Comparison of ENCODE assay signal across 10 mouse cellular contexts in genomic region chr11:104310226-104310887, GRCm38 (mm10).
DNase-seq lines count a peak whose midpoint lies in the region; ATAC-seq and TF ChIP-seq lines count a peak whose summit lies in the region.
"Had no signal": no experiment of that assay in that cellular context is flagged by ENCODE, and none has a peak within 500 bp of the region (broad histone marks: within the 10 kb centered on the region; RNA-seq: fewer than 3 reads in every experiment).

No protein-coding gene starts in this region.

- H3K4me2 ChIP-seq in forebrain, embryonic 12.5 days, result peak overlapping the region; percentile 4; the same call in 1 of the 2 replicates
- no peak overlapping the region for H3K4me2 ChIP-seq in forebrain, embryonic 13.5 days
- H3K4me2 ChIP-seq in liver, embryonic 11.5 days, result peak overlapping the region; percentile 65

- H3K27me3 ChIP-seq in forebrain, embryonic 12.5 days, result peaks cover 29% of the 10 kb centered on the region
- peaks cover 28% of the 10 kb centered on the region for H3K27me3 ChIP-seq in forebrain, embryonic 13.5 days
- H3K27me3 ChIP-seq in thymus, adult 2 months (ENCODE audit: control insufficient read depth, insufficient read depth, low read length), result no peaks in the 10 kb centered on the region; the same call in 1 of the 2 replicates
- H3K27me3 ChIP-seq in liver, embryonic 11.5 days (replicated peaks; ENCODE audit: control insufficient read depth, insufficient read depth, low read length), result peaks cover 16% of the 10 kb centered on the region

- 0 out of 2 replicates have a peak, but pooled peaks cover 4% of the 10 kb centered on the region for H3K36me3 ChIP-seq in forebrain, embryonic 12.5 days (replicated peaks)
- peaks cover 20% of the 10 kb centered on the region for H3K36me3 ChIP-seq in forebrain, embryonic 13.5 days (ENCODE audit: poor library complexity, severe bottlenecking)
- no peaks in the 10 kb centered on the region for H3K36me3 ChIP-seq in thymus, adult 2 months (ENCODE audit: control insufficient read depth, insufficient read depth, low read length)
- no peaks in the 10 kb centered on the region for H3K36me3 ChIP-seq in liver, embryonic 11.5 days (ENCODE audit: control insufficient read depth, insufficient read depth, low read length)

- WGBS in forebrain, embryonic 12.5 days, result 17% methylated on average over 23 of the region's 23 CpGs
- 17% methylated on average over 23 of the region's 23 CpGs for WGBS in forebrain, embryonic 13.5 days
- WGBS in thymus, adult 2 months, result 31% methylated on average over 23 of the region's 23 CpGs
- WGBS in liver, embryonic 11.5 days, result 15% methylated on average over 23 of the region's 23 CpGs

- no peak overlapping the region for H3K27ac ChIP-seq in forebrain, embryonic 12.5 days
- H3K27ac ChIP-seq in forebrain, embryonic 13.5 days, result no peak overlapping the region
- H3K27ac ChIP-seq in thymus, adult 2 months (ENCODE audit: control insufficient read depth, insufficient read depth, low read length), result no peak overlapping the region
- H3K27ac ChIP-seq in liver, embryonic 11.5 days (ENCODE audit: low read depth, low read length), result peak overlapping the region; percentile 62

- DNase-seq in thymus, postnatal 0 days (ENCODE audit: low spot score), result peak; percentile 21
- no peak for DNase-seq in thymus, adult 2 months
- DNase-seq in liver, embryonic 11.5 days (ENCODE audit: low spot score), result no peak
- DNase-seq in thymus, postnatal 25 days, result peak; percentile 17
- DNase-seq in adrenal gland, adult 2 months, result no peak
- no peak for DNase-seq in right cerebral cortex, adult 2 months (ENCODE audit: low spot score in 2 of 2)
- DNase-seq: heart, postnatal 14 days; left cerebral cortex, postnatal 4 days had no signal

- H3K9me3 ChIP-seq in forebrain, embryonic 12.5 days, result no peaks in the 10 kb centered on the region
- no peaks in the 10 kb centered on the region for H3K9me3 ChIP-seq in forebrain, embryonic 13.5 days (replicated peaks)
- no peaks in the 10 kb centered on the region for H3K9me3 ChIP-seq in liver, embryonic 11.5 days (ENCODE audit: control insufficient read depth, low read length)

- H3K9ac ChIP-seq in forebrain, embryonic 12.5 days, result no peak overlapping the region
- no peak overlapping the region for H3K9ac ChIP-seq in forebrain, embryonic 13.5 days
- H3K9ac ChIP-seq in liver, embryonic 11.5 days (ENCODE audit: low read depth, low read length), result peak overlapping the region; percentile 65

- no peak for TF ChIP-seq CTCF in thymus, adult 2 months (IDR thresholded peaks at IDR 0.05; ENCODE audit: borderline replicate concordance, control insufficient read depth, extremely low read depth, insufficient read depth, low read length, poor library complexity)

- H3K4me1 ChIP-seq in forebrain, embryonic 12.5 days, result no peaks in the 10 kb centered on the region
- no peaks in the 10 kb centered on the region for H3K4me1 ChIP-seq in forebrain, embryonic 13.5 days
- H3K4me1 ChIP-seq in thymus, adult 2 months (replicated peaks; ENCODE audit: control insufficient read depth, insufficient read depth, low read length), result no peaks in the 10 kb centered on the region
- H3K4me1 ChIP-seq in liver, embryonic 11.5 days (replicated peaks; ENCODE audit: control insufficient read depth, insufficient read depth, low read length), result peaks cover 11% of the 10 kb centered on the region

- TF ChIP-seq POLR2A in thymus, adult 2 months (IDR thresholded peaks at IDR 0.05; ENCODE audit: control insufficient read depth, extremely low read depth, insufficient read depth, low read length, poor library complexity), result no peak

- ATAC-seq in forebrain, embryonic 12.5 days (ENCODE audit: low FRiP score), result no peak
- ATAC-seq in forebrain, embryonic 13.5 days, result no peak
- ATAC-seq in liver, embryonic 11.5 days (replicated peaks; ENCODE audit: low FRiP score), result peak; percentile 91

- H3K4me3 ChIP-seq in forebrain, embryonic 12.5 days (replicated peaks), result no peak overlapping the region
- H3K4me3 ChIP-seq in forebrain, embryonic 13.5 days, result no peak overlapping the region
- H3K4me3 ChIP-seq in thymus, adult 2 months (ENCODE audit: control insufficient read depth, insufficient read depth, low read length), result no peak overlapping the region
- H3K4me3 ChIP-seq in liver, embryonic 11.5 days (ENCODE audit: low read depth, low read length), result peak overlapping the region; percentile 47

Comparison
In these comparisons a context has a peak if more than half of its experiments do, and no peak if none do; other contexts are left out.
1. DNase-seq: peak in thymus, postnatal 0 days (single experiment) and thymus, postnatal 25 days (single experiment); none in thymus, adult 2 months (single experiment), liver, embryonic 11.5 days (single experiment), adrenal gland, adult 2 months (single experiment) and right cerebral cortex, adult 2 months (0 of 2).